Mouse (Mus musculus): ENCODE results near the gene Gjb4. TPM values are rescaled to one million over a fixed set of nuclear protein-coding genes. Genes with fewer than 3 reads are reported as not detected.

Gene Gjb4
- total RNA-seq, 2 experiments from 2014 or later = not detected

DNA sequence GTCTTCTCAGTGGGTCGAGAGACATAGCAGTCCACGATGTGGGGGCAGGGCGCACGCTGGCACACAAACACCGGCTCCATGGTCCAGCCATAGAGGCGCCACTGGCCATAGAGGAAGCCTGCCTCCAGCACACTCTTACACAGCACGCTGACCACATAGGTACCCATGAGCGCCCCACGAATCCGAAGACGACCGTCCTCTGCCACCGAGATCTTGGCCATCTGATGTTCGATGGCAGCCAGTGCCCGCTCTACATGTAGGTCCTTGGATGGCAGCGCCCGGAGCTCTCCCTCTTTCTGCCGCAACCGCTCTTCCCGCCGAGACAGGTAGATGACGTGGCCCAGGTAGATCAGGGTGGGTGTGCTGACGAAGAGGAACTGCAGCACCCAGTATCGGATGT lies 41.5 kb downstream of the Gjb4 start:
- no peak for DNase-seq (ENCODE audit: low spot score in 2 of 2)

DNA sequence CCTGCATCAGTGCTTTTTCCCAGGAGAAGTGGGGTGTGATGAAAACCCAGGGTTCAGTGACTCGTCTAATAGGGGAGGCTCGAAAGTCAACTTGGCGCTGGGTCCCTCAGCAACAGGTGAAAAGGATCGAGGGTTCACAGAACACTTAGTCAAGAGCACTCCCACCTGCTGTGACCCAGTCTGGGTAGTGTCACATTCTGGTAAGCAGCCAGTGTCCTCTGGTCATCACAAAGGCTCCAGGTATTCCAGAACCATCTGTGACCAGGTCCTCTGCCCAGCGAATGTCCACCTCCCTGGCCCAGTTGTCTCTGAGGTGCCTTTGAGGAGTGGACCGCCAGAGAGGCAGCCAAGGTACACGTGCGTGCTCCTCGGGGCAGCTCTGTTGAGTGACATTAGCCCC lies 42.3 kb downstream of the Gjb4 start:
- no peak for DNase-seq (ENCODE audit: low spot score in 2 of 2)

DNA sequence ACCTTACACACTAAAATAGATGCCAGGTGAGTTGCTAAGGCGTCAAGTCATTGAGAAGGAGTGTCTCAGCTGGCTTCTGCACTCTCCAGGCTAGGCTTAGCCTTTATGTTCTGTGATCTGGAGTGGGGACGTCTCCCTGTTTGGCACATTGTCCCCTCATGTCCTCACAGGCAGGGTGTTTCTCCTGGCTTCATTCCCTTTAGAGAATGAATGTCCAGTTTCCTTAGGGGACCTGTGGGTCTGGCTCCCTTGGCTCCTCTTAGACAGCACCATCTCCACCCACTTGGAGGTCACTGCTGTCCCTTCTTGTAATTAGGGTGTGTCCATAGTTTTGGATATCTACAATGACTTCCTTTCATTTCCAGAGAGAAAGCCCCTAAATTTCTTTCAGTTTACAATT lies 47.0 kb downstream of the Gjb4 start:
- no peak for DNase-seq (ENCODE audit: low spot score in 2 of 2)

DNA sequence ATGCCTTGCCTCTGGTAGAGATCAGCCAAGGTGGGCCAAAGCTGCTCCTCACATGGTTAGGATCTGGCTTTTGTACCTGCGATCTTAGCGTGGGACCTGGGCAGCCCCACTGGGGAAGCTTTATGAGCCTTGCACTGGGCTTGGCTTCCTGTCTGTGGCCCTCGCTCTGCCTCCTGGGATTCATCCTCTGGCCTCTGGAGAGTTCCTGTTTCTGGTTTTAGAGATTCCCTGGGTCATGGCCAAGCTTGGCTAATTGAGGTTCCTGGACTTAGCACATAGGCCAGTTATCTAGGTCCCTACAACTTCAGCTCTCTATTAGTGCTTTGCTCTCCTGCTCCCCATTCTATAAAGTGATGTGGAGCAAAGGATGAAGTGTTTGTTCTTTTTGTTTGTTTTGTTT lies 50.1 kb downstream of the Gjb4 start:
- no peak for DNase-seq (ENCODE audit: low spot score in 2 of 2)

Other genes with a start within 250 kb of the Gjb4 start
- gene Tmem35b, start 230.4 kb downstream of the Gjb4 start, total RNA-seq (2021) = 10 to 100 TPM; 12.8 to 18.1 TPM
- 10 to 100 TPM; 14.8 to 16.1 TPM for gene Dlgap3, start 184.9 kb downstream of the Gjb4 start, total RNA-seq (2021)
- 10 to 100 TPM; 36.9 to 40.2 TPM for gene Smim12, start 110.3 kb downstream of the Gjb4 start, total RNA-seq (2021)
- 10 to 100 TPM; 12.0 to 13.9 TPM for gene Gja4, start 40.0 kb downstream of the Gjb4 start, total RNA-seq (2021)
- under 1 TPM; 0.20 to 0.62 TPM for gene Gjb3, start 23.2 kb downstream of the Gjb4 start, total RNA-seq (2021)
- gene Gjb5, start 4.1 kb upstream of the Gjb4 start, total RNA-seq (2021) = 1 to 10 TPM in 1 of 2 experiments, under 1 TPM in 1; 0.65 to 1.1 TPM

Data from adrenal gland, postnatal 4 days (tissue).